Mouse (Mus musculus) heart, adult 18-20 months (tissue): ENCODE measurements at regions not wholly inside any gene's neighbourhood (a gene's known extent, or its start where the extent isn't known, plus 50 kb on each side); places are given as distances from the start of the nearest gene placed in this dataset.
A peak's percentile ranks its signal among the peaks of the same experiment; 100 is the strongest.

Experiments used
- DNase-seq, 2 experiments: peaks; one replicate each; pipeline ENCODE4 v3.0.0; 2021 to 2022; ENCODE audit warnings: mixed read lengths in 1 of 2

DNA sequence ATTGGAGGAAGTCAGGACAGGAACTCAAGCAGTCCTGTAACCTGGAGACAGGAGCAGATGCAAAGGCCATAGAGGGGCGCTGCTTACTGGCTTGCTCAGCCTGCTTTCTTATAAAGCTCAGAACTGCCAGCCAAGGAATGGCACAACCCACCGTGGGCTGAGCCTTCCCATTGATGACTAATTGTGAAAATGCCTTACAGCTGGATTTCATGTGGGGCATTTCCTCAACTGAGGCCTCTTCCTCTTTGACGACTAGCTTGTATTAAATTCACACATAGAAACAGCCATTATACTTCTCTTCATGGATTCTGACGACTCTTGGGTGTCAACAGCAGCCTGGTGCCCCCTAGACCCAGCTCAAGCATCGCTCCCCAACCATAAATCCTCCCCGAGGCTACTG is 66.4 kb upstream of the Gdf10 start:
- peak in 1 of 2 experiments; percentile 17 for DNase-seq

DNA sequence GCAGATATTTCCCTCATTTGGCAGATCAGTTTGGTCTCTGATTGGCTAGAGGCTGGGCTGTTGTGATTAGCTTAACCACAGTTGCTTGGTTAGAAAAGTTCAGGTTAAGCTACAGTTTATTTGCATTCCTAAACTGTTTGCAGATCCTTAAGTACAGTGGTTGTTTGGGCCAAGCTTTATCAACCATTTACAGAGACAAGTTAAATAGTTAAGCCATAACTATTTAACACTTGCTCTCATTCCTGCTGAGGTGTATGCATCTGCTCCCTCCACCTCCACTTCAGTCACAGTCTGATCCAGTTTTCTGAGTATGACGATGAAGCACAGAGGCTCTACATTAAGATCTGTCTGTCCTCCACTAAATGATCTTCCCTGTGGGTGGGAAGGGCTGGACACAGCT is 58.6 kb upstream of the Gdf10 start:
- DNase-seq = no peak

DNA sequence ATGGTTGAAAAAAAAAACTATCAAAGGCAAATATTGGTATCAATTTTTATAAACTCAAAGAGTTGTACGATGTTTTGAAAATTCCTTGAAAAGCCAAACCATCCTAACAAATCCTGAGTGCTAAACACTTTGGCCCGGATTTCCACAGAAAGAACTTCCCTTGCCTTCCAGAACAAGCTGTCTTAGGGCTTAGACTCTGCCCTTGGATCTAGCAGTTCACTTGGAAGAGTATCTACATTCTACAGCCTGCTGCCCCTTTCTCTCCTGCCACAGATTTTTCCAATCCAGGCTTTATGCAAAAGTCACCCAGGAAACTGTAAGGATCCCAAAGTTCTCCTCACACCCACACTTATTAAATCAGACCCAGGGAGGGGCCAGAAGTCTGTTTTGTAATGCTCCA is 57.6 kb upstream of the Gdf10 start:
- no peak for DNase-seq

DNA sequence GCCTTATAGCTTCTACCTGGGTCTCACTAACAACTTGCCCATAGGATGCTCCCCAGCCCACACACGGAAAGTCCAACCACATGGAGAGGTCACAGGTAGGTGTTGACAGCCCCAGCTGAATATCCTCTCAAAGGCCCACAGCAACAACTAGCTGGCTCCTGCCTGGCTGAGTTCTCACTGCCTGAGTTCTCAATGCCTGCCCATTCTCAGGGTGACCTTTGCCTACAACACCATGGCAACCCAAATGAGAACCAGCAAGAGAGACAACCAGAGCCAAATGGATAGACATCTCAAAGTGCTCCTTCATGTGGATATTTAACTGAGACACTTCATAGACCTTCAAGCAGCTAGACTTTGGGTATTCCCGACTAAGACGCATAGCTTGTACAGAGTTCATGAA is 55.7 kb upstream of the Gdf10 start:
- DNase-seq = no peak
